23 mouse cellular contexts compared by ENCODE assay signal in genomic region chr4:139266500-139266865, GRCm38 (mm10). TPM values are rescaled to one million over a fixed set of nuclear protein-coding genes. Genes with fewer than 3 reads are reported as not detected.
A peak's percentile ranks its signal among the peaks of the same experiment; 100 is the strongest.
DNase-seq lines count a peak whose midpoint lies in the region; ATAC-seq lines count a peak whose summit lies in the region.
"Had no signal": no experiment of that assay in that cellular context is flagged by ENCODE, and none has a peak within 500 bp of the region (broad histone marks: within the 10 kb centered on the region; RNA-seq: fewer than 3 reads in every experiment).

No protein-coding gene starts in this region.

- 74% methylated on average over 7 of the region's 7 CpGs for WGBS in kidney, embryonic 15.5 days
- 19% methylated on average over 7 of the region's 7 CpGs for WGBS in embryonic facial prominence, embryonic 12.5 days
- WGBS in limb, embryonic 15.5 days = 38% methylated on average over 7 of the region's 7 CpGs

- peaks cover 87% of the 10 kb centered on the region for H3K36me3 ChIP-seq in kidney, embryonic 15.5 days
- H3K36me3 ChIP-seq in embryonic facial prominence, embryonic 12.5 days = peaks cover 38% of the 10 kb centered on the region
- peaks cover 37% of the 10 kb centered on the region for H3K36me3 ChIP-seq in limb, embryonic 15.5 days

- no peaks in the 10 kb centered on the region for H3K27me3 ChIP-seq in kidney, embryonic 15.5 days
- no peaks in the 10 kb centered on the region for H3K27me3 ChIP-seq in embryonic facial prominence, embryonic 12.5 days
- H3K27me3 ChIP-seq in limb, embryonic 15.5 days = no peaks in the 10 kb centered on the region
- H3K27me3 ChIP-seq: forebrain, embryonic 13.5 days; midbrain, embryonic 15.5 days; neural tube, embryonic 12.5 days had no signal

- no peak overlapping the region for H3K4me3 ChIP-seq in kidney, embryonic 15.5 days (replicated peaks)
- H3K4me3 ChIP-seq in embryonic facial prominence, embryonic 12.5 days = no peak overlapping the region
- H3K4me3 ChIP-seq in limb, embryonic 15.5 days = no peak overlapping the region
- H3K4me3 ChIP-seq: erythroblast, embryonic 14.5 days; forebrain, embryonic 13.5 days; heart, adult 2 months; midbrain, embryonic 15.5 days; neural tube, embryonic 12.5 days had no signal

- H3K4me2 ChIP-seq in kidney, embryonic 15.5 days = no peak overlapping the region
- H3K4me2 ChIP-seq in embryonic facial prominence, embryonic 12.5 days (replicated peaks) = no peak overlapping the region
- H3K4me2 ChIP-seq in limb, embryonic 15.5 days = no peak overlapping the region
- H3K4me2 ChIP-seq: forebrain, embryonic 13.5 days; midbrain, embryonic 15.5 days; neural tube, embryonic 12.5 days had no signal

- H3K27ac ChIP-seq in kidney, embryonic 15.5 days = 0 out of 2 replicates have a peak overlapping the region, but pooled peaks have one; percentile 2
- peak overlapping the region; percentile 88 for H3K27ac ChIP-seq in embryonic facial prominence, embryonic 12.5 days
- peak overlapping the region; percentile 68 for H3K27ac ChIP-seq in limb, embryonic 15.5 days
- H3K27ac ChIP-seq: forebrain, embryonic 13.5 days; heart, adult 2 months; kidney, postnatal 0 days; macrophage; midbrain, embryonic 15.5 days; neural tube, embryonic 12.5 days had no signal

- DNase-seq in kidney, adult 18-20 months = no peak
- peak; percentile 60 for DNase-seq in forelimb bud, embryonic 11.5 days (ENCODE audit: low read depth, low spot score)
- DNase-seq in adrenal gland, postnatal 4 days (ENCODE audit: low spot score in 2 of 2) = no peak
- no peak for DNase-seq in urinary bladder, postnatal 4 days (ENCODE audit: low spot score in 2 of 2)
- DNase-seq: adrenal gland, adult 8-10 months; embryo, embryonic 11 days; gastrocnemius, postnatal 25 days; heart, adult 2 months; heart, postnatal 4 days; kidney, adult 11 months; layer of hippocampus, postnatal 36 days; thymus, adult 18-20 months; thymus, postnatal 36 days had no signal

- no peaks in the 10 kb centered on the region for H3K9me3 ChIP-seq in kidney, embryonic 15.5 days (replicated peaks)
- H3K9me3 ChIP-seq in embryonic facial prominence, embryonic 12.5 days = no peaks in the 10 kb centered on the region
- no peaks in the 10 kb centered on the region for H3K9me3 ChIP-seq in limb, embryonic 15.5 days
- H3K9me3 ChIP-seq: forebrain, embryonic 13.5 days; midbrain, embryonic 15.5 days; neural tube, embryonic 12.5 days had no signal

- no peak for ATAC-seq in kidney, embryonic 15.5 days (replicated peaks; ENCODE audit: low FRiP score)
- ATAC-seq in embryonic facial prominence, embryonic 12.5 days (ENCODE audit: insufficient number of reproducible peaks, insufficient read depth, low FRiP score, low TSS enrichment) = no peak
- no peak for ATAC-seq in limb, embryonic 15.5 days (ENCODE audit: insufficient number of reproducible peaks, low FRiP score, low TSS enrichment, low read depth)
- ATAC-seq: activated CD4-positive, CD25-positive, alpha-beta regulatory T cell, adult 4 months; forebrain, embryonic 13.5 days; midbrain, embryonic 15.5 days had no signal

- H3K9ac ChIP-seq in kidney, embryonic 15.5 days = no peak overlapping the region
- H3K9ac ChIP-seq in embryonic facial prominence, embryonic 12.5 days = no peak overlapping the region
- no peak overlapping the region for H3K9ac ChIP-seq in limb, embryonic 15.5 days
- H3K9ac ChIP-seq: forebrain, embryonic 13.5 days; midbrain, embryonic 15.5 days; neural tube, embryonic 12.5 days had no signal

- H3K4me1 ChIP-seq in kidney, embryonic 15.5 days = peaks cover 6% of the 10 kb centered on the region; the same call in 1 of the 2 replicates
- H3K4me1 ChIP-seq in embryonic facial prominence, embryonic 12.5 days = peaks cover 59% of the 10 kb centered on the region
- H3K4me1 ChIP-seq in limb, embryonic 15.5 days = peaks cover 59% of the 10 kb centered on the region
- H3K4me1 ChIP-seq: forebrain, embryonic 13.5 days; midbrain, embryonic 15.5 days; neural tube, embryonic 12.5 days had no signal

RNA-seq across cellular contexts. Expression of gene Pqlc2, which starts 44.0 kb away (rescaled TPM):
- polyA plus RNA-seq in kidney, embryonic 15.5 days (2015; fragmentation: Nextera tagmentation; extraction: Ambion mirVana) = 13.9 and 14.2 TPM in 2 replicates
- 15.0 and 17.0 TPM in 2 replicates for polyA plus RNA-seq in embryonic facial prominence, embryonic 12.5 days (2016; fragmentation: Nextera tagmentation; extraction: Ambion mirVana)
- polyA plus RNA-seq in limb, embryonic 15.5 days (2015; fragmentation: Nextera tagmentation; extraction: Ambion mirVana) = 16.7 and 18.2 TPM in 2 replicates
- 10 to 100 TPM in 1 of 2 experiments, 1 to 10 TPM in 1; 9.8 to 10.6 TPM for total RNA-seq in adrenal gland, postnatal 4 days (2021)

RNA-seq across cellular contexts. Expression of gene Akr7a5, which starts 44.1 kb away (rescaled TPM):
- polyA plus RNA-seq in kidney, embryonic 15.5 days (2015; fragmentation: Nextera tagmentation; extraction: Ambion mirVana) = 154 and 166 TPM in 2 replicates
- 134 TPM in 2 replicates for polyA plus RNA-seq in embryonic facial prominence, embryonic 12.5 days (2016; fragmentation: Nextera tagmentation; extraction: Ambion mirVana)
- 82.9 and 85.8 TPM in 2 replicates for polyA plus RNA-seq in limb, embryonic 15.5 days (2015; fragmentation: Nextera tagmentation; extraction: Ambion mirVana)
- total RNA-seq in adrenal gland, postnatal 4 days (2021) = 10 to 100 TPM; 63.6 to 67.5 TPM

Comparison
In these comparisons a context has a peak if more than half of its experiments do, and no peak if none do; other contexts are left out.
1. H3K27ac ChIP-seq: peak in every context shown above with its lines; median percentile 88 in embryonic facial prominence, embryonic 12.5 days; 68 in limb, embryonic 15.5 days; 2 in kidney, embryonic 15.5 days.